Mouse (Mus musculus): ENCODE results near the gene Ciz1.

DNA sequence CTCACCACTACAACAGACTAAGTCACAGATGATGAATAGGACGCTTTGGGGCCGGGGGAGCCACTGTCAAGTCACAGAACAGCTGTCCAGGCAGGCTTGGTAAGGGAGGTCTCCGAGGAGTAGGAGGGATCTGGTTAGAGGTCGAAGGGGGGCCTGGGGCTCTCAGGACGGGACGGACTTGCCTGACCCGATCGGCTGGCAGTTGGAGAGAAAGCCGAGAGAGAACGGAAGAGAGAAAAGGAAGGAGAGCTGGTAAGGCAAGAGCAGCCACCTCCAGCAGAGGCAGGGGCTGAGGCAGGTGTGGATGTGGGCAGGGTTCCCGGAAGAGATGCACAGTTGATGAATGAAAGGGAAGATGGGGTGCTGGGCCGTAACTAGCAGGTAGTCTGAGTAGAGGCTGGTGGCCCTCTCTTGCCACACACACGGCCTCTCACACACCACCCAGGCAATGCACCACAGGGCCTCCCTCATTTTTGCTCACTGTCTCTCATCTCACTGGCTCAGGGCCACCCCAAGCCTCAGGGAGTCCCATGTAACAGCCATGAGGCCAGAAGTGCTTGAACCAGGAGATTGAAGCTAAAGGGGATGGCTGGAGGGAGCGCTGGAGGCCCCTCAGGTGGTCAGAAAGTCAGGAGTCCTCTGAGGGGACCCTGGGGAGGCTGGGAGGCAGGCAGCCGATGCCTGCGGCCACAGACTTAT, 43.1 kb upstream of the Ciz1 start:
- TF ChIP-seq CTCF (IDR thresholded peaks at IDR 0.05; ENCODE audit: extremely low read depth, insufficient read depth, insufficient read length, insufficient replicate concordance) (no peak), POLR2A (IDR thresholded peaks at IDR 0.05; ENCODE audit: low read depth, low read length) (no peak)

Measured in spleen, adult 2 months (tissue).